Mouse (Mus musculus) liver, embryonic 16.5 days (tissue): ENCODE data around the gene Shb. TPM values are rescaled to one million over a fixed set of nuclear protein-coding genes. Genes with fewer than 3 reads are reported as not detected.
"Not testable (repeated sequence)": the region's sequence is repeated elsewhere in the genome, so short reads cannot be mapped to it uniquely, and the experiment has no call there.

Experiments
- ATAC-seq: fragments of 200-750 bp; cut with Nextera tagmentation; 2 replicates; pipeline ENCODE4 v1.8.0; 2017; ENCODE audit warnings: low read depth, mild to moderate bottlenecking, moderate number of reproducible peaks, moderate library complexity
- H3K27ac ChIP-seq: fragments of 300-500 bp; sonication (generic); 2 replicates; pipeline ENCODE4 v1.5.1; 2014; ENCODE audit warnings: mild to moderate bottlenecking, low read length
- H3K27me3 ChIP-seq: fragments of 300-500 bp; sonication (generic); 2 replicates; pipeline ENCODE4 v1.6.1; 2014; ENCODE audit warnings: low read depth, low read length, mixed read lengths; ENCODE audit not compliant: control insufficient read depth, insufficient read depth
- H3K36me3 ChIP-seq: fragments of 300-500 bp; sonication (generic); 2 replicates; pipeline ENCODE4 v1.6.1; 2014; ENCODE audit warnings: mild to moderate bottlenecking; ENCODE audit not compliant: control insufficient read depth, insufficient read depth
- H3K4me1 ChIP-seq: fragments of 300-500 bp; sonication (generic); 2 replicates; pipeline ENCODE4 v1.6.1; 2014; ENCODE audit warnings: low read depth, low read length, mixed read lengths; ENCODE audit not compliant: control insufficient read depth
- H3K4me2 ChIP-seq: fragments of 300-500 bp; sonication (generic); 2 replicates; pipeline ENCODE4 v1.6.1; 2014; ENCODE audit warnings: low read depth, low read length, mixed read lengths
- H3K4me3 ChIP-seq: fragments of 300-500 bp; sonication (generic); 2 replicates; pipeline ENCODE4 v1.5.1; 2014; ENCODE audit warnings: low read depth, mild to moderate bottlenecking, low read length
- H3K9ac ChIP-seq: fragments of 300-500 bp; sonication (generic); 2 replicates; pipeline ENCODE4 v1.6.1; 2014; ENCODE audit warnings: low read depth, low read length
- H3K9me3 ChIP-seq: fragments of 300-500 bp; sonication (generic); replicated peaks from 2 replicates; pipeline ENCODE4 v1.6.1; 2016; ENCODE audit warnings: low read length; ENCODE audit not compliant: control insufficient read depth
- WGBS: fragments of 180-500 bp; shearing (Covaris S2); extraction: QIAGEN DNeasy Blood & Tissue Kit; methylation state at CpG from one replicate; pipeline ENCODE4 v1.1.7; 2014; ENCODE audit not compliant: insufficient replicate concordance; 5-methylcytosine and 5-hydroxymethylcytosine counted together
- microRNA-seq: library from miRNA; unstranded; fragments of <30 nt; microRNA quantifications from one replicate; pipeline ENCODE4, GENCODE M21; 2016
- polyA plus RNA-seq: library from polyadenylated mRNA; unstranded; fragments of >200 nt; fragmentation: Nextera tagmentation; extraction: Ambion mirVana; gene quantifications from 2 replicates; pipeline ENCODE4 v1.2.1, GENCODE M21; 2015

Gene Shb
- polyA plus RNA-seq, 1 experiment from 2014 or later: 1.4 TPM

DNA sequence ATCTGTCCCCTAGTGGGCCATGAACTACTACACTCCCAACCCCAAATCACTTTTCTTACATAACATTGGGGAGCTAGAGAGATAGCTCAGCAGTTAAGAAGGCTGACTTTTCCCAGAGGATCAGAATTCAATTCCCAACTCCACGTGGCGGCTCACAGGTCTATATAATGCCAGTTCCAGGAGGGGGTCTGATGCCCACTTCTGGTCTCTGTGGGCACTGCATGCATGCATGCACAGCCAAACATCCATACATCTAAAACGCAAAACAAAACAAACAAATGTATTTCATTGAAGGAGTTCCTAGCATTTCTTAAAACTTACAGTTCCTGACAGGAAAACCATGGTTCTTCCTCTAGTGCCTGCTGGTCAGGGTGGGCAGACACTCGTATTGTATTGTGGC, 140.2 kb downstream of the Shb start:
- Histone ChIP-seq H3K27me3 (no peaks in the 10 kb centered on the region), H3K4me2 (no peak overlapping the region), H3K27ac (no peak overlapping the region), H3K36me3 (peaks cover 5% of the 10 kb centered on the region; the same call in 1 of the 2 replicates), H3K9me3 (no peaks in the 10 kb centered on the region), H3K4me1 (no peaks in the 10 kb centered on the region), H3K4me3 (no peak overlapping the region), H3K9ac (no peak overlapping the region)
- no peak for ATAC-seq
- WGBS: 54% methylated on average over 4 of the region's 4 CpGs

DNA sequence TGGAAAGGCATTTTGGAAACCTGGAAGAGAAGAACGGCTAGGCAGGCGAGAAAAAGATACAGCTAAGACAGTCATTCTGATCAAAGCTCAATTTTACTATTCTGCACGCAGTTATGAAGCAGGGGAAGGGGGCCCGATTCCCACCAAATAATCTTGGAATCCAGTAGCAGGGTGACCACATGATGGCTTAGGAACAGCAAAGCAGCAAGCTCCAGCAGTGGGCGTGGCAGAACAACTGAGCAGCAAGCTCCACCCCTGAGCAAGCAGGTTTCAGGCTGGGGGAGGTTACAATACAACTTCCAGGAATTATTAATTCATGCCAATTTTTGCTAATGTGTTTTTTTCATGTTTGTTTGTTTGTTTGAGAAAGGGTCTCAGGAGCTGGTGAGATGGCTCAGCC, 145.0 kb downstream of the Shb start:
- H3K36me3 ChIP-seq, H3K9ac ChIP-seq, H3K4me2 ChIP-seq, H3K9me3 ChIP-seq, H3K27me3 ChIP-seq, H3K27ac ChIP-seq, ATAC-seq, H3K4me1 ChIP-seq, H3K4me3 ChIP-seq: not testable (repeated sequence)
- WGBS: 76% methylated on average over 5 of the region's 5 CpGs

DNA sequence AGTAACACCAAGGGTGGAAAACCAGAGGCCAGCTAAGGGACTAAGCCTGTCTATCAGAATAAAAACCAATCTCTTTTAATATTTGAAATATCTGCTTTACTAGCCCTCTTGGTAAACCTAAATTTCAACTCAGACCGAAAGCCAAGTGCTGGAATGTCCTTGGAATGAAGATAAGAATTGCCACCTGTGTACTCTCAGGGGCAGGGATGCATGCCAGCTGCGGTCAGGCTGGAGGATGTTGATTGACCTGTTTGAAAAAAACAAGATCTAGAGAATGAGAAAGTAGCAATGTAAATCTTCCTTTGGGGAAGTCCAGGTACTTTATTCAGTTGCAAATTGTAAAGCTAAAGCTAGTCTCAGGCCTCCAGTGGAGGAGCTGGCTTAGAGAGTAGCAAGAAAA, 150.1 kb downstream of the Shb start:
- H3K9ac ChIP-seq, H3K27ac ChIP-seq, H3K36me3 ChIP-seq, H3K4me3 ChIP-seq, H3K4me2 ChIP-seq, H3K4me1 ChIP-seq, ATAC-seq, H3K27me3 ChIP-seq, H3K9me3 ChIP-seq: not testable (repeated sequence)
- 67% methylated on average over 2 of the region's 2 CpGs for WGBS

DNA sequence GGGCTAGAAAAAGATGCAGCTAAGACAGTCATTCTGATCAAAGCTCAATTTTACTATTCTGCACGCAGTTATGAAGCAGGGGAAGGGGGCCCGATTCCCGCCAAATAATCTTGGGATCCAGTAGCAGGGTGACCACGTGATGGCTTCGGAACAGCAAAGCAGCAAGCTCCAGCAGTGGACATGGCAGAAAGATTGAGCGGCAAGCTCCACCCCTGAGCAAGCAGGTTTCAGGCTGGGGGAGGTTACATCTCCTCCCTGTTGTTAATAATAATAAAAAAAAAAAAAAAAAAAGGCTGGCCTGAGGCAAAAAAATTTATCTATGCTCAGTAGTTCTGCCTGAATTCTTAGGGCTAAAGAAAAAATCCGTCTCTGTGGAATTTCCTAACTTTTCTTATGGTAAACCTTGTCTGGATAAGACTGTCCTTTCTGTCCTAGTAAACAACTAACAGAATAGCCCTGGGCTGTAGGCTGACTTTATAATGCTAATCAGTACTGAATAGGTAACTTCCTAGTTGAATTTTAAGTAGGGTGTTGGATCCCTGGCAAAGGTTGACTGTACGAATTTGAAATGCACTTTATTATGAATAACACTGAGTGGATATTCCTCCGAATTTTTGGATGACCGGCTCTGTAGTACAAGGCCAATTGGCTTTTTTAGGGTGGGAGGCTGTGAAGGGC, 151.2 kb downstream of the Shb start:
- not testable (repeated sequence) for H3K27ac ChIP-seq, ATAC-seq, H3K4me1 ChIP-seq, H3K4me2 ChIP-seq, H3K36me3 ChIP-seq, H3K9me3 ChIP-seq, H3K27me3 ChIP-seq, H3K4me3 ChIP-seq, H3K9ac ChIP-seq
- 74% methylated on average over 10 of the region's 10 CpGs for WGBS

DNA sequence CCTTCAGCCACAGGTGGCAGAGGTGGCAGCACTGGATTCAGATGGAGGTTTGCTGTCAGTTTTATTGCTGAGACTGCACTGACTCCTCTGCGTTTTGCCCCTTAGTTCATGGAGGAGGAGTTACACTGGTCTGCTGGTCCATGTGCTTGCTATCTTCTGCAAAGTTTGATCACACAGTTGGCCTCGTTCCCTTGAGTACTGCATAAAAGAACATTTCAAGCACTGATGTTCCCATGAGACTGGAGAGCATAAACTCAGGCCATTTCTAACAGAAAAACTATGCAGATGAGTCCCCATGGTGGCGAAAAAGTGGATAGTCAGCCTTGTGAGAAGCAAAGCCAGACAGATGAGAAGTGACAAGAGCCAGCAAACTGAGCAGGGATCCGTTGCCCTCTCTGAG, 155.7 kb downstream of the Shb start:
- Histone ChIP-seq H3K36me3 (peaks cover 28% of the 10 kb centered on the region), H3K4me3 (no peak overlapping the region), H3K27ac (no peak overlapping the region), H3K27me3 (no peaks in the 10 kb centered on the region), H3K4me1 (no peaks in the 10 kb centered on the region), H3K9ac (no peak overlapping the region), H3K9me3 (no peaks in the 10 kb centered on the region), H3K4me2 (no peak overlapping the region)
- ATAC-seq: no peak
- 83% methylated on average over 4 of the region's 4 CpGs for WGBS

DNA sequence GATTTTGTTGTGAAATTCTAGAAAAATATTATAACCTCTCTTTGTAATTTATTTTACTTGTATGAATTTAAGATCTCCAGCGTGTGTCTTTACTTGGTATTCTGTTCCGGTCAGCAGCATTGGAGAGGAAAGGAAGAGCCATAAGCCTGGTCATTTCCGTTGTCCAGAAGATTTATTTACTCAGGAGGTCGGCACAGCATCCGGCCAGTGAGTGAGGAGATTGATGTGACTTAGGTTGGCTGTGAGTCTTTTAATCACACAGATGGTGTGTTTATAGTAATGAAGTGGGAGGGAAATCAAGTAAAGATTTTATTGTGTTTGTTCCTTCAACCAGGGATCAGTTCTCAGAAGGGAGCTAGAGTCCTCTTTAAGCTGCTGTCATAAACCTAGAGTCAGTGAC, 157.4 kb downstream of the Shb start:
- no peaks in the 10 kb centered on the region for H3K27me3 ChIP-seq
- H3K36me3 ChIP-seq: peaks cover 33% of the 10 kb centered on the region
- ATAC-seq: no peak
- H3K27ac ChIP-seq: no peak overlapping the region
- H3K9ac ChIP-seq: no peak overlapping the region
- no peak overlapping the region for H3K4me3 ChIP-seq
- H3K4me2 ChIP-seq: no peak overlapping the region
- no peaks in the 10 kb centered on the region for H3K4me1 ChIP-seq
- H3K9me3 ChIP-seq: no peaks in the 10 kb centered on the region
- WGBS: 87% methylated on average over 5 of the region's 5 CpGs

Small RNA genes within 50 kb of the gene (microRNA-seq; reads per million reads assigned to microRNA genes)
- gene Gm22518: not detected
- not detected for gene Gm25692

Other genes with a start within 250 kb of the Shb start
- gene Trmt10b, start 235.3 kb downstream of the Shb start, polyA plus RNA-seq: 4.1 and 4.5 TPM in 2 replicates
- 5.1 and 6.2 TPM in 2 replicates for gene Dcaf10, start 190.4 kb downstream of the Shb start, polyA plus RNA-seq
- gene Exosc3, start 189.7 kb downstream of the Shb start, polyA plus RNA-seq: 39.7 and 42.7 TPM in 2 replicates
- 76.1 and 79.3 TPM in 2 replicates for gene Slc25a51, start 123.7 kb downstream of the Shb start, polyA plus RNA-seq